Mouse (Mus musculus) myocyte (in vitro differentiated cells): Measurements from ENCODE around the gene Cobll1. TPM values are rescaled to one million over a fixed set of nuclear protein-coding genes. Genes with fewer than 3 reads are reported as not detected.

Source experiments
- H3K27me3 ChIP-seq: one replicate; pipeline ENCODE4 v1.6.1; 2011; ENCODE audit not compliant: control insufficient read depth, insufficient read depth, insufficient read length
- H3K36me3 ChIP-seq: one replicate; pipeline ENCODE4 v1.6.1; 2011; ENCODE audit not compliant: control insufficient read depth, insufficient read depth
- H3K4me2 ChIP-seq: one replicate; pipeline ENCODE4 v1.6.1; 2011; ENCODE audit warnings: low read depth, control low read depth
- H3K4me3 ChIP-seq: one replicate; pipeline ENCODE4 v1.5.1; 2011; ENCODE audit warnings: mild to moderate bottlenecking, control low read depth, moderate library complexity
- H3K79me2 ChIP-seq: one replicate; pipeline ENCODE4 v1.6.1; 2011; ENCODE audit not compliant: control insufficient read depth, insufficient read depth
- H3ac ChIP-seq: one replicate; pipeline ENCODE4 v1.6.1; 2011; ENCODE audit not compliant: control insufficient read depth, insufficient read length
- CEBPB ChIP-seq: IDR thresholded peaks from 2 replicates; pipeline ENCODE4 v1.6.1; 2011; ENCODE audit warnings: mild to moderate bottlenecking, moderate library complexity; ENCODE audit not compliant: poor library complexity, insufficient read depth, severe bottlenecking
- E2F4 ChIP-seq: IDR thresholded peaks from one replicate; pipeline ENCODE4 v1.6.1; 2011; ENCODE audit warnings: mild to moderate bottlenecking, control low read depth, moderate library complexity; ENCODE audit not compliant: insufficient read depth
- MAX ChIP-seq: IDR thresholded peaks from one replicate; pipeline ENCODE4 v1.6.1; 2011; ENCODE audit warnings: low read depth, mild to moderate bottlenecking, control low read depth
- MYOD1 ChIP-seq, 3 experiments: IDR thresholded peaks; one replicate each; pipeline ENCODE4 v1.6.1; 2011; ENCODE audit warnings: control low read depth in 2 of 3, low read depth in 2 of 3, mild to moderate bottlenecking in 2 of 3, moderate library complexity in 1 of 3; ENCODE audit not compliant: insufficient read length in 2 of 3, control insufficient read depth in 1 of 3
- MYOG ChIP-seq, 3 experiments: IDR thresholded peaks; one replicate each; pipeline ENCODE4 v1.6.1; 2011; ENCODE audit warnings: control low read depth in 2 of 3, low read depth in 2 of 3, mild to moderate bottlenecking in 2 of 3; ENCODE audit not compliant: insufficient read length in 2 of 3, control insufficient read depth in 1 of 3, insufficient read depth in 1 of 3
- POLR2A ChIP-seq: IDR thresholded peaks from one replicate; pipeline ENCODE4 v1.6.1; 2011; ENCODE audit warnings: low read depth, mild to moderate bottlenecking, control low read depth, moderate library complexity; ENCODE audit not compliant: insufficient read length
- POLR2AphosphoS2 ChIP-seq: IDR thresholded peaks from one replicate; pipeline ENCODE4 v1.6.1; 2011; ENCODE audit warnings: low read depth, control low read depth; ENCODE audit not compliant: insufficient read length
- REST ChIP-seq: IDR thresholded peaks from one replicate; pipeline ENCODE4 v1.6.1; 2011; ENCODE audit warnings: mild to moderate bottlenecking, control low read depth, moderate library complexity; ENCODE audit not compliant: insufficient read depth, insufficient read length
- SRF ChIP-seq: IDR thresholded peaks from one replicate; pipeline ENCODE4 v1.6.1; 2011; ENCODE audit warnings: low read depth; ENCODE audit not compliant: control insufficient read depth, insufficient read length
- TCF12 ChIP-seq: IDR thresholded peaks from one replicate; pipeline ENCODE4 v1.6.1; 2011; ENCODE audit warnings: mild to moderate bottlenecking, control low read depth; ENCODE audit not compliant: poor library complexity, insufficient read depth, severe bottlenecking
- TCF3 ChIP-seq: IDR thresholded peaks from one replicate; pipeline ENCODE4 v1.6.1; 2011; ENCODE audit warnings: low read depth, control low read depth; ENCODE audit not compliant: insufficient read length
- USF1 ChIP-seq: IDR thresholded peaks from one replicate; pipeline ENCODE4 v1.6.1; 2011; ENCODE audit warnings: low read depth, mild to moderate bottlenecking, control low read depth, moderate library complexity
- polyA plus RNA-seq: library from polyadenylated mRNA; unstranded; fragments of >200 nt; fragmentation: generic; extraction: Trizol; gene quantifications from one replicate; pipeline ENCODE4 v1.2.1, GENCODE M21; 2012; ENCODE audit warnings: missing spikeins

Cobll1 gene
- polyA plus RNA-seq, 1 experiment, result 2.4 TPM

DNA sequence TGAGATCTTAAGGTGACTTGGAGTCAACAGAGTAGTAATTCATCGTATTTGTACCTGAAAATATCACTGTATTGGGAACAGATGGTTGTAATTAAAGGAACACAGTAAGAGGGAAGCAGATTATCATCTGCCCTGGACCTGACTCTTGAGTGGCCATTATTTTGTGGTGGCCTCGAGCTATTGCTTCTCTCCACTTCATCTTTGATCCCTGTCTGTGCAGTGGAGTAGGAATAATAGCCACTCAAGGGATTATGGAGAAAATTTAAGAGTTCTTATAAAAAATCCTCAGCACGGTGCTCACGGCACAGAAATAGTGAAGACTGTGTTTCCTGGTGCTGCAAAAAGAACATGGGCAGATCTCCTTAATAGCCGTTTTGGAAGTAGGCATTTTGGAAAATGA lies 63.6 kb downstream of the Cobll1 start:
- Histone ChIP-seq H3K79me2 (no peaks in the 10 kb centered on the region), H3K36me3 (no peaks in the 10 kb centered on the region), H3ac (no peak overlapping the region), H3K4me3 (no peak overlapping the region), H3K4me2 (no peak overlapping the region), H3K27me3 (no peaks in the 10 kb centered on the region)
- TF ChIP-seq SRF, result no peak
- TF ChIP-seq MYOD1 (IDR thresholded peaks at IDR 0.05; ENCODE audit: control insufficient read depth in 1 of 3, insufficient read length in 2 of 3, low read depth in 2 of 3), result no peak
- no peak for TF ChIP-seq E2F4
- TF ChIP-seq POLR2AphosphoS2, result no peak
- no peak for TF ChIP-seq MAX
- no peak for TF ChIP-seq TCF12
- TF ChIP-seq TCF3, result no peak
- no peak for TF ChIP-seq REST
- TF ChIP-seq CEBPB, result no peak
- no peak for TF ChIP-seq USF1
- no peak for TF ChIP-seq MYOG (IDR thresholded peaks at IDR 0.05; ENCODE audit: control insufficient read depth in 1 of 3, insufficient read depth in 1 of 3, insufficient read length in 2 of 3, low read depth in 2 of 3)
- no peak for TF ChIP-seq POLR2A

DNA sequence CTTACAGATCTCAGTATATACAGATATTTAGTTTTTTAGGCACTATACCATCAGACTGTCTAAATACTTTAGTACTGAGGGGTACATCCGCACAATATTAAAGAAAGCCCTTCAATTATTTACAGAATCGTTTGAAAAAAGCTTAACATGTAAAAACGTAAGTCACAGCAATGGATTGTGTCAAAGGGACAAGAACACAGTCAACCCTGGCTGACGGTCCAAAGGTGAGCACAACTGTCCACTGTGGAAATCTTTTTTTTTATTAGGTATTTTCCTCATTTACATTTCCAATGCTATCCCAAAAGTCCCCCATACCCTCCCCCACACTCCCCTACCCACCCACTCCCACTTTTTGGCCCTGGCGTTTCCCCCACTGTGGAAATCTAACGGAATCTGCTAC lies 67.1 kb downstream of the Cobll1 start:
- Histone ChIP-seq H3K79me2 (no peaks in the 10 kb centered on the region), H3K27me3 (no peaks in the 10 kb centered on the region), H3ac (no peak overlapping the region), H3K4me2 (no peak overlapping the region), H3K4me3 (no peak overlapping the region), H3K36me3 (no peaks in the 10 kb centered on the region)
- TF ChIP-seq POLR2AphosphoS2 (no peak), POLR2A (no peak), E2F4 (no peak), CEBPB (no peak), TCF12 (no peak), TCF3 (no peak), MYOD1 (IDR thresholded peaks at IDR 0.05; ENCODE audit: control insufficient read depth in 1 of 3, insufficient read length in 2 of 3, low read depth in 2 of 3) (no peak), MYOG (IDR thresholded peaks at IDR 0.05; ENCODE audit: control insufficient read depth in 1 of 3, insufficient read depth in 1 of 3, insufficient read length in 2 of 3, low read depth in 2 of 3) (no peak), MAX (no peak), REST (no peak), SRF (no peak), USF1 (no peak)

DNA sequence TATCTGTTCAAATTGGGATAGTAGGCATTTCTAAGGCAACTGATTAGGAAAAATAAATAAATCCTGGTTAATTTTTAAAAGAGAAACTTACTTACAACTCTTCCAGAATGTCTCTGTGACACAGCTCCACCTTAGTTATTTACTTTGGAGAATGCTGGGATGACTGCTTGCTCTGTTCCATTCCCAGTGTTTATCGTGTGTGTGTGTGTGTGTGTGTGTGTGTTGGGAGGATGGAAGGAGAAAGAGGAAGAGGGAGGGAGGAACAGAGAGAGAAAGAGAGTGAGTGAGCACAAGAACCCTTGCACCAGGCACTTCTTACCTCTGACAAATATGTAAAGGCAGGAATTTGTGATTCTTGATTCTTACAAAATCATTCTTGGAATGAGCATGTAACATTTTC lies 67.7 kb downstream of the Cobll1 start:
- Histone ChIP-seq H3K27me3 (no peaks in the 10 kb centered on the region), H3K4me3 (no peak overlapping the region), H3K36me3 (no peaks in the 10 kb centered on the region), H3K4me2 (no peak overlapping the region), H3K79me2 (no peaks in the 10 kb centered on the region), H3ac (no peak overlapping the region)
- TF ChIP-seq USF1 (no peak), SRF (no peak)

DNA sequence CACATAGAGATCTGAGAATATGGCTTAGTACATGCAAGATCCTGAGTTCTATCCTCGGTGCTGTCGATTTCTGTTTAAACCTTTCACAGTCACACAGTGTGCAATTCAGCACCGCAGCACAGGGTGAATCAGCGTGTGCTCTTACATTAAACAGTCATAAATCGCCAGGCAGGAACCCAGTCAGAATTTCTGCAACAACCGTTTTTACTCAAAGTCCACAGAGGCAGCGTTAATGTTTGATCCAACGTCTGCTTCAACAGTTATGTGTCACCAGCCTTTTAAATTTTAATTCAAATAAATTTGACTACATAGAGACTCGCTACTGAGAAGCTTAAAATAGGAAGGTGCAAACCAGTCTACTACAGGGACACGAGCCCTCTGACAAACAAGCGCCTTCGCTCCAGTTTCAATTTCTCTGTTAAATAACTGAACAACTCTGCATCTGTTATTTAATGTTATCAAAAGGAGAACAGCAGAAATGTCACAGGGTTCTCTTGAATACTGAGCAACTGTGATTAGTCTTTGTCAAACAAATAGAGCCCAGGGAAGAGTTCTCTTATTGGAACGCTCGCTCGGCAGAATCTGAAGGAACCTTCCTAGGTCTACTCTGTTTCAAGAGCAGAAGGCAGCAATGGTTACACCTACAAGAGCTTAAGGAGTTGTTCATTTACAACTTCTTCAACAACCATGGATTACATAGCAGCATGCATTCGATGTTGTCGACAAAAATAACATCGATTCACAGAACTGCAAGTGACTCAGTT lies 68.3 kb downstream of the Cobll1 start:
- Histone ChIP-seq H3K36me3 (no peaks in the 10 kb centered on the region), H3K79me2 (no peaks in the 10 kb centered on the region), H3K4me2 (no peak overlapping the region), H3K4me3 (no peak overlapping the region), H3ac (no peak overlapping the region), H3K27me3 (no peaks in the 10 kb centered on the region)
- TF ChIP-seq POLR2A, result no peak

DNA sequence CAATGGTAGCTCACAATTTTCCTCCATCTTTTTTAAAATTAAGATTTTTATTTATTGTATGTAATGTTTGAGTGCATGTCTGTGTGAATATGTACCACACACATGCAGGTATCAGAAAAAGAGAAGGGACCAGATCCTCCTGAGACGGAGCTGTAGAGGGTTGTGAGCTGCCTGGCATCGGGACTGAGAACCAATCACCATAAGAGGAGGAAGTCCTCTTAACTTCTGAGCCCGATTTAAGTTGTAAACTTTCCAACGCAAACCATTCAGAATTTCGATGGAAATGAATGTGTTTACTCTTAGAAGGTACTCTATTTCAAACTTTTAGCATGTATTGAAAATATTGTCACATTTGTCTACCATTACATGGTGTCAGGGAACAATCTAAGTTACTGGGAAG lies 68.9 kb downstream of the Cobll1 start:
- Histone ChIP-seq H3K79me2 (no peaks in the 10 kb centered on the region), H3K36me3 (no peaks in the 10 kb centered on the region), H3K4me3 (no peak overlapping the region), H3ac (no peak overlapping the region), H3K4me2 (no peak overlapping the region), H3K27me3 (no peaks in the 10 kb centered on the region)
- TF ChIP-seq MYOG (IDR thresholded peaks at IDR 0.05; ENCODE audit: control insufficient read depth in 1 of 3, insufficient read depth in 1 of 3, insufficient read length in 2 of 3, low read depth in 2 of 3) (no peak), USF1 (no peak), MYOD1 (IDR thresholded peaks at IDR 0.05; ENCODE audit: control insufficient read depth in 1 of 3, insufficient read length in 2 of 3, low read depth in 2 of 3) (no peak), POLR2AphosphoS2 (no peak), E2F4 (no peak), TCF3 (no peak), MAX (no peak), POLR2A (no peak)
